Mouse (Mus musculus) bone marrow macrophage, adult 2 months (primary cell): Measurements from ENCODE around the gene Vps52.

Experiments
- CTCF ChIP-seq: IDR thresholded peaks from 2 replicates; pipeline ENCODE4 v1.5.1; 2012; ENCODE audit warnings: low read depth, mild to moderate bottlenecking, low read length, moderate library complexity
- POLR2A ChIP-seq: IDR thresholded peaks from 2 replicates; pipeline ENCODE4 v1.6.1; 2012; ENCODE audit warnings: mild to moderate bottlenecking, low read depth, low read length, borderline replicate concordance

DNA sequence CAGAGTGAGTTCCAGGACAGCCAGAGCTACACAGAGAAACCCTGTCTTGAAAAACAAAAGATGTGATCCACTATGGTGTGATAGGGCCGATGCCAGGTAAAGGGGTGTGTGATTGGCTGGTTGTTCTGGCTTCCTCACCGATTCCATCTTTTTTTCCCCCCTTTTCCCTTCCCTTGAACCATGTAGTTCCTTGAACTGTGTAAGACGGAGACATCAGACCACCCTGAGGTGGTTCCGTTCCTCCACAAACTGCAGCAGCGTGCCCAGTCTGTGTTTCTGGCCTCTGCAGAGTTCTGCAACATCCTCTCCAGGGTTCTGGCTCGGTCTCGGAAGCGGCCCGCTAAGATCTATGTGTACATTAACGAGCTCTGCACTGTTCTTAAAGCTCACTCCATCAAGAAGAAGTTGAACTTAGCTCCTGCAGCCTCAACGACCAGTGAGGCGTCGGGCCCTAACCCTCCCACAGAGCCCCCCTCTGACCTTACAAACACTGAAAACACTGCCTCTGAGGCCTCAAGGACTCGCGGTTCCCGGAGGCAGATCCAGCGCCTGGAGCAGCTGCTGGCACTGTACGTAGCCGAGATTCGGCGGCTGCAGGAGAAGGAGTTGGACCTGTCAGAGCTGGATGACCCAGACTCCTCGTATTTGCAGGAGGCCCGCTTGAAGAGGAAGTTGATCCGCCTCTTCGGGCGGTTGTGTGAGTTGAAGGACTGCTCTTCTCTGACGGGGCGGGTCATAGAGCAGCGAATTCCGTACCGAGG, 44.4 kb upstream of the Vps52 start:
- TF ChIP-seq CTCF (no peak), POLR2A (no peak)
